Mouse (Mus musculus) frontal cortex, postnatal 25 days (tissue): ENCODE data around the gene Fpgs.
A peak's percentile ranks its signal among the peaks of the same experiment; 100 is the strongest.

Experiments used
- DNase-seq, 2 experiments: peaks; one replicate each; pipeline ENCODE4 v3.0.0; 2022; ENCODE audit warnings: low spot score in 2 of 2

The Fpgs gene

DNA sequence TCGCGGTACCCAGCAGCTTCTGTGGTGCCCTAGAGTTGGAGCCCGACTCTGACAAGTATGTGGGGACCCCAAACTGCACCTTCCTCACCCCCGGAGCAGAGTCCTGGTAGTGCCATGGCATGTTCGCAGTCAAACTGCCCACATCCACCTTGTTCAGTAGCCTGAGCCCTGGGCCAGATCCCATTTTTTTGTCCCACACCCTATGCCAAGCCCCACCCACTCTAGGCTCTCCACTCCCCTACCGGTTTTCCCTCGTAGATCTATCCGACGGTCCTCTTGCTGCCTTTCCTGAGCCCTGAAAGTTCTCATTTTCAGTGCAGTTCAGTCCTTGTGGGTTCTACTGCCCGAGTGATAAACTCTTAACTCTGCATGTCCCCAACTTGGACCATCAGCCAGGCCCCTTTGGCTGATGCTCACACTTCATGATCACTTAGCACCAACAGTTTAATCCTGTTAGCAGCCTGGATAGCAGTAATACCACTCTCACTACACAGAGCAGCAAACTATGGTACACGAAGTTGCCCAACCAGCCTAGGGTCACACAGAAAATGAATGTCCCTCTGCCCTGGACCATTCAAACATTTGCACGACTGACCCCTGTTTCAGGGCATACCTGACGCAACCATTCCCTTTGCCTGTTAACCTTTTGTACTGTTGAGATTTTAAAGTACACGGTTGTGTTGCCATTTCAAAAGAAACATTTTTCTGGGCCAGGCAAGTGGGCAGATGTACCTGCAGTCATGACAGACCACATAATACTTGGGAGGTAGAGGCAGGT lies 2.8 kb downstream of the Fpgs start:
- DNase-seq, result no peak

DNA sequence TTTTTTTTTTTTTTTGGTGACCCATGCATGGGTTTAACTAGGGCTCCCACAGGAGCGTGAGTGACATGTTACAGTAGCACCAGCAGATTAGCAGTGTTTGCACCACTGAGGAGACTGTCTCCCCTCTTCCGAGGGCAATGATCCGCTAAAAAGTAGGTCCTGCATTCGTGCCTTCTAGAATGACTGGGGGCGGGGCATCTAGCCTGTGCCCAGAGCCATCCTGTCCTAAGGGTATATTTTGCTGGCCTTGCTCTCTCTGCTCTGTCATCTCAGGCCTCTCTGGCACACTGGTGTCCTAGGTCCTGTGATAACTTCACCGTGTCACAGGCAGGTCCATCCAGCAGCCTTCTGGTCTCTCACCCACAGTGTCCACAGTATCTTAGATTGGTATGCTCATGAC lies 4.3 kb downstream of the Fpgs start:
- no peak for DNase-seq

DNA sequence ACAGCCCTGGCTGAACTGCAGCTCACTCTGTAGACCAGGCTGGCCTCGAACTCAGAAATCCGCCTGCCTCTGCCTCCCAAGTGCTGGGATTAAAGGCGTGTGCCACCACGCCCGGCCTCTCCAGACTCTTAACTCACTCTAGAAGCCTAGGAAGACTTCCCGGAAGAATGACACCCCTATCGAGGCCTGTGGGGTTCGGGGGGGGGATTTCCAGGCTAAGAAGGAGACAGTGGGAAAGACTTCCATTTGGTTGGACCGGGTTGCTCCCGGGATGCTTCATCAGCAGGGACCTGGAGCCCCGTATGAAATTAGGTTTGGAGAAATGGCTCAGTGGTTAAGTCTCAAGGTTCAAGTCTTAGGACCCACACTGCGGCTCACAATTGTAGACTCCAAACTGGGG lies 9.3 kb downstream of the Fpgs start:
- DNase-seq, result no peak

DNA sequence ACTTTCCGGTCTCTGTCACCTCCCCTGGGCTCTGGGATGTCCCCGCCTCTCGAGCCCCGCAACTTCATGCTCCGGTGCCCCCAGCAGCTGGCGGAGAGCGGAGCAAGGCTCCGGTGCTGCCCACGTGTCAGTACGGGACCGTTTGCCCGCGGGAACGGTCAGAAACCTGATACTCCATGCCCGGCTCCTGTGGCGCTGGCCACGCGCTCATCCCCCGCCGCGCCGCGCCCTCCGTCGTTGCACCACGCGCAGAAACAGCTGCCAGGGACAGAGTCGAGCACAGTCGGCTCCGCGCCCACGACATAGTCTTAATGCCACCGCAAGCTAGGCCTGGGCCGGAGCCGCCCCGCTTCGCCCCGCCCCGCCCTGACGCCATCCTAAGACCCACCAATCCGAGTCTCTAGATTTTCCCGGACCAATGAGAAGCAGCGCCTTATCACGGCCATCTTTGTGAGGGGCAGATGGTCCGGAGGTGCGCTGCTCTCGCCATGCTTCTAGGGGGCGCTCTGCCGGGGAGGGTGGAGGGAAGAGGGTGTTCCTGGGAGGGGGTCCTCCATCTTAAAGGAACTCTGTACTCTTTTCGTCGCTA lies 10.0 kb downstream of the Fpgs start:
- peak; percentile 75 to 90 for DNase-seq

DNA sequence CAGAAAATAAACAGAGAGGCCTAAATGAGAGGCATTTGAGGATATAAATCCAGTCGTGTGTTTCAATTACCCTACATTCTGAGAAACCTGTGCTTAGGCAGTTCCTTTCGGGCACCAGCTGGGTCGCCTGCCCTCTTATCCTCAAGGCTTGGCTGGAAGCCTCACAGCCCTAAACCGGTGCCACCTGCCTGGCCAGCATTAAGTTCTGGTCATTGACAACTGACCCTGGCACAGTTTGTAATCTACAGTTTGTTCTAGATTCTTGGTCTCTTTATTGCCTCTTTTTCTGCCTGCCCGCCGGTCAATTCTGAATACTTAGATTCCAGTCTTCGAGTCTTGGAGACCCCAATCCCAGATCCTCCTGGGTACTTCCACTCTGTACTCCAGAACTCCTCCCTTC lies 10.7 kb downstream of the Fpgs start:
- no peak for DNase-seq

DNA sequence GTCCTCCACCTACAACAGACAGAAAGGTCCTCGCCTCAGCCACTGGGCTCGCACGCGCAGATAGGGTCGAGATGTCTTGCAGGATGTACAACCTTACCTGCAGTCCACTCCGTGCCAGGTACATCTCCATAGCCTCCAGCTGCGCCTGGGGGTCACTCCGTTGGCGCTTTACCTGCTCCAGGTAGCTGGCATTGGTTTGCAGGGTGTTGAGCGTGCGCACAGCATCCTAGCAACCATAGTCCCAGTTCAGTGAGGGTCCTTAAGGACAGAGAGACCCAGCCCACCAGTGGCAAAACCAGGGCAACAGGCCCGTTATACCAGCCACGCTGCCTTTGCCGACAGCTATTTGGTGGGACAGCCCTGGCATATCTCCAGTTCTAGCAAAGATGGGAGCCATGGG lies 11.4 kb downstream of the Fpgs start:
- DNase-seq, result no peak

DNA sequence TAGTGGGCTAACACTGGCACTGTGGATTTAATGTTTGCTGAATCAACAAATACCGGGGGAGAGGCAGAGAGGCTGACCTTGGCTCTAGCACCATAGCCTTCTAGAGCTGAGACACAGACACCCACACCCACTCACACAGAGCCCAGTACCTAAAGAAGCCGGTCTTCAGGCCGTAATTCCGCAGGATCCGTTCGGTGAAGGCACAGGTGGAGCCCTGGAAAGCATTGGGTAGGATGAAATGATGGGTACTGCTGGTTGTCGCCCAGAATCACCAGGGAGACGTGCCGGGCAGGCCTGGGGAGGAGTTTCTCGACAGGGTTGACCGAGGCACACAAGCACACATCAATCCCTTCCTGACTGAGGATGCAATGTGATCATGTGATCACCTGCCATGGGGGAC lies 12.9 kb downstream of the Fpgs start:
- no peak for DNase-seq

DNA sequence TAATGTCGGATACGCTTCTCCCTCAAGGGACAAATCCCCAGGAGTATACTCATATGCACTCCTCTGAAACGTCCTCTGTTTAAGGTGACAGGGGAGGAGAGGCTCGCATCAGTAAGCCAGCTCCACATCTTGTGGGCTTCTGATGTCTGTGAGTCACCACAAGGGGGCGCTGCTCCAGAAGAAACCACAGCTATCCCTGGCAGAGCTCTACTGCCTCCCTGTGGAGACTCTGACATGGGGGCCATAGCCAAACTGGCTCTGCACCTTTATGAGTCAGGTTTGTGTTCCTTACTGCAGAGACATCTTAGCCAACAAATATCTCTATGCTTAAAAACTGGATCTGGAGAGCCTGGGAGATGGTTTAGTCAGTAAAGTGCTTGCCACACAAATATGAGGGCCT lies 14.5 kb downstream of the Fpgs start:
- peak; percentile 81 to 87 for DNase-seq

DNA sequence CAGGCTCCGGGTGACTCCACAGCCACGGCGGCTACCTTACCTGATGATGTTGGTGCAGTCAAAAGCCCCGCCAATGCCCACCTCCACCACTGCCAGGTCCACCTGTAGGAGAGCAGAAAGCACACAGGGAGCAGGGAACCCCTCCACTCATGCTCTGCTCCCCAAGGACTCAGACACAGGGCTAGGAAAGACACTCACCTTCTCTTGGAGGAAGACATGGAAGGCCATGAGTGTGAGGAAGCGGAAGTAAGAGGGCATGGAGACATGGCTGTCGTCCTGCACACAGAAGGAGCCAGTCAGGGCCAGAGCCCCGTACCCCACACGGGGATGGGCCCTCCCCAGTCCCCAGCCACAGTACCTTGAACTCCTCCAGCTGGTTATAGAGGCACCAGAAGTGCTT lies 16.4 kb downstream of the Fpgs start:
- no peak for DNase-seq

DNA sequence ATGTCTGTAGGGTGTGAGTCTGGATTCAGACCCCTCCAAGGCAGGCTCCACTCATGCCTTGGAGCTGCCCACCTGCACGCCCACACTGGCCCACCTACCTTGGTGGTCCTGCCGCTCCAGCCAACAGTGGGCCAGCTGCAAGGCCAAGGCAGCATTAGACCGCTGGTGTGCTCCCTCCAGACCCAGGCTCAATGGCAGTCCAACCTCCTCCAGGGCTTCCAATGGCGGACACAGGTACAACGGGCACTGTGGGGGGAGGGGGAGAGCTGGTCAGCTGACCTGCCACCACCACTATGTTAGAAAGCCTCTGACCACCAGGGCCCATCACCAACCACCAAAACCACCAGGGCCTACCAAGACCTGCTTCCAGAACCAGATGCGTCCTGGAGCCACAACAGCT lies 17.3 kb downstream of the Fpgs start:
- no peak for DNase-seq

DNA sequence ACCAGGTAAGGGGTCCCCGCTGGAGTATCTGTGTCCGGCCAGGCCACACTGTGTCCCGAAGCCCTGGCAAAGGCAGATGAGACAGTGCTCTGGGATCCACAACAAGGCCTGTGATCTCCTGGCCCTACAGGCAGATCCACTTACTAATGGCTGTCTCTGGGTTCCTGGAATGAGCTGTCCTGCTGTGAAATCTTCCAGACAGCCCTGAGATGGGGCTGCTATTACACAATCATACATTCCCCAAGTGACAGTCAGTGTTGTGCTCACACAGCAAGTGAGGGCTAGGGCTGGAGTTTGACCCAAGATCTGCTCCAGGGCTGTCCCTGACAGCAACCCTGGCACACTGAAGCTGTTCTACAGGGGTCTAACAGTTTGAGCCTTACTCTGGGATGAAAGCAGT lies 18.1 kb downstream of the Fpgs start:
- no peak for DNase-seq

DNA sequence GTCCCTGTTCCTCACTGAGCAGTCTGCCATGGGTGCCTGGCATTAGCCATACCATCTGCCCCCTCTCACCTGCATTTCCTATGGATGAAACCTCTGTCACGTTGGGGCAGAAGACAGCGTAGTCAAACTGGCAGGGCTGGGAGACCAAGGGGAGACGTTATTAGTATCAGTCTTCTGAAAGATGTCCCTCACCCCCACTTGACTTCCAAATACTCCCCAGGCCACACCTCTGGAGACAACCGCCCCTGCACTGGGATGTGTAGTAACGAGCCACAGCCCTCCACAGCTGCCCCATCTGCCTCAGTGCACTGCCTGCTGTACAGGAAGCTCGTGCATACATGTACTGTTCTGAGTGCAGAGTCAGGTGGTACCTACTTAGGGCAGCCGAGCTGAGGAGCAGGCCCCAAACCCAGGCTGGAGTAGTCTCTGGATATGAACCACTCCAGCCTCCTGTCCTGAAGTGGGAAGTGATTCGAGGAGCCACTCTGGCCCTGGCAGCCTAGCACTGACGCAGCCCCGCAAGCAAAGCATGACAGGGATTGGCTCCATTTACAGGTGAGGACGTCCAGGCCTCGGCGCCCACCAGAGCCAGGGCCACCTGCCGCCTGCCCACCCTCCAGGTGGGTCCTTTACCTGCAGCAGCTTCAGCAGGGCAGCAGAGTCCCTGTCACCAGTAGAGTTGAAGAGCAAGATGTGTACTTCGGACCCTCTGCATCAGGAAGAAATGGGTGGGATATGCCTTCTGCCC lies 19.1 kb downstream of the Fpgs start:
- no peak for DNase-seq

DNA sequence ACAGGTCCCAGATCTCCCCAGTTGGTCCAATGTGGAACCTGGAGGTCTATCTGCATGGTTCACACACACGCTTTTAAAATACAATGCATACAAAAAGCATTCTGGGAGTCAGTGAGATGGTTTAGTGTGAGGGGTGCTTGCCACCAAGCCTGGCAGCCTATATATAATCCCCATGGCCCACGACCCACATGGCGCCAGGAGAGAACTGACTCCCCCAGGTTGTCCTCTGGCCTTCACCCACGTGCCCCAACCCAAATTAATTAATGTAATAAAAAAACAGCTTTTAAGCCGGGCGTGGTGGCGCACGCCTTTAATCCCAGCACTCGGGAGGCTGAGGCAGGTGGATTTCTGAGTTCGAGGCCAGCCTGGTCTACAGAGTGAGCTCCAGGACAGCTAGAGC lies 20.2 kb downstream of the Fpgs start:
- DNase-seq, result no peak

DNA sequence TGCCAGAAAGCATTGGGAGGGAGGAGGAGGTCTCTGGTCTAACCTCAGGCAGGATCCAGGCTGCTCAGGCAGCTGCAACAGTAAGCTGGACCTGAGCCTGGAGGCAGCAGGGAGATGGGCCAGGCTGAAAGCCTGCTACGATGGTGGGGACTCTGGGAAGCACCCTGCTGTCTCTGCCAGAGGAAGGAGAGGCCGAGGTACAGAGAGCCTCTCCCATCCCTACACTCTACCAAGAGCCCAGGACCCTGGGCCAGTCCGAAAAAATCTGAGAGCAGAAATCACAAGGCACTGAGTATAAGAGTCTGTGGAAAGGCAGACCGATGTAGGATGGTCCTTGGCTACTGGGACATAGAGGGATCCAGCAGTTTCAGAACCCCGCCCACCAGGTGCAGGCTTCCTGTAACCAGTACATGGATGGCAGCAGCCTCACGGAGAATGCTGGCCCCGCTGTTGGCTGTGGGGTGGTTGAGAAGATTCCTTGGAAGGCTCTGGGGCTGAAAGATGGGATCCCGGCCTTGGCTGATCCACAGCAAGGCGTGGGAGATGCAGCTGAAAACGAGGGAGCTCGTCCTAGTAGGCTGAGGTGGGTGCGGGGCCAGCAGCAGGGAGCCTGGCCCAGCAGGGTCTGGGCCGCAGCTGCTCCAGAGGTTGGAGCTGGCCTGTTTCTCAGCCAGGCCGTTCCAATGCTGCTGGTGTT lies 21.1 kb downstream of the Fpgs start:
- DNase-seq, result no peak

DNA sequence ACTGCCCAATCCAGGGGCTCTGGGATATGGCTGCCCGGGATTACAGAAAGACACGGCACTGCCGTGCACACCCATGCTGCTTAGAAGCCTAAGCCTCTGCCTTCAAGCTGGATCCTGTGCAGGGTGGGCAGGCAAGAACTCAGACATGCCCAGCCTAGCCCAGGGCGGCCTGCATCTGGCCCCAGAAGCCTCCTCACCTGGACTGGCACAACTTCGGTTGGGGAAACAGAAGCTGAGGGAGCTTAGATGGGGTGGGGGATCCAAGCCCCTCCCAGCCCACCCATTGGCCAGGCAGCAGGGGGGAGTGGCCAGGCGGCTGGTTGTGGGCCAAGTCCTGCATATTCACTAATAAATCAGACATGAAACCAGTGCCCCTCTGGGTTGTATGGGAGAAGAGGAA lies 22.2 kb downstream of the Fpgs start:
- DNase-seq, result no peak

DNA sequence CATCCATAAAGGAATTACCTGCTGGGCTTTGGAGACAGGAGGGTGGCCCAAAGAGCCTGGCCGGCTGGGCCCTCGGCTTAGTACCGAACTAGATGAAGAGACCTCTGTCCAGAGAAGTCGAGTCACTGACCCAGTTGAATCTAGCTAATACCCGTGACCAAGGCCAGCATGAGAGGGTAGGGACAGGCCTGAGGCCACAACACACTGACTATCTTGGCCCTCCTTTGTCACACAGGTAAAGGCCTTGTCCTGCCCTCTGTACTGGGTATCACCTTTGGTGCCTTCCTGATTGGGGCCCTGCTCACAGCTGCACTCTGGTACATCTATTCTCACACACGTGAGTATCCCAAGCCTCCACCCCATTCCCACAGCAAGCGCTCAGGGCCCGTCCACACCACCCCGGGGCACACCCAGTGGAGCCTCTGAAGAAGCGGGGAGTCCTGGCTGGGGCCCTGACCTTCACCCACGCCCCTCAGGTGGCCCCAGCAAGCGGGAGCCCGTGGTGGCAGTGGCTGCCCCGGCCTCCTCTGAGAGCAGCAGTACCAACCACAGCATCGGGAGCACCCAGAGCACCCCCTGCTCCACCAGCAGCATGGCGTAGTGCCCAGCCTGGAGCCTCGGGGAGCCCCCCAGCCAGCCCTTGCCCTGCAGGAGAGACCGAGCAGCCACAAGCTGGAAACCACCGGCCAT lies 22.8 kb downstream of the Fpgs start:
- no peak for DNase-seq

DNA sequence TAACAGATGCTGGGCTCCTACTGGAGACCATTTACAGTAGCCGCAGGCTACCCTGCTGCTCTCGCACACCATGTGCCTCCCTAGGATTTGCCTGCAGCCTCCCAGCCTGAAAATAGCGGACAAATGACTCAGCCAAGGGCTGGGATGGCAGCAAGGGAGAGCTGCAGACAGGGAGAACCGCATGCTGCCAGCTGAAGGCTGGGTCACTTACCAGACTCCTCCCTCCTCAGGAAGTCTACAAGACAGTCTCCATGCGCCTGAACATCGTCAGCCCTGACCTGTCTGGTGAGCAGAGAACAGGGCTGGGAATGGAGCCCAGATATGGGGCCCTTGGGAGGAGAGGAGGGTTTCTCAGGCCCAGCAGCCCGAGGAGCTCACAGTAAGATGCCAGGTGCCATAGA lies 23.9 kb downstream of the Fpgs start:
- DNase-seq, result peak in 1 of 2 experiments; percentile 40

DNA sequence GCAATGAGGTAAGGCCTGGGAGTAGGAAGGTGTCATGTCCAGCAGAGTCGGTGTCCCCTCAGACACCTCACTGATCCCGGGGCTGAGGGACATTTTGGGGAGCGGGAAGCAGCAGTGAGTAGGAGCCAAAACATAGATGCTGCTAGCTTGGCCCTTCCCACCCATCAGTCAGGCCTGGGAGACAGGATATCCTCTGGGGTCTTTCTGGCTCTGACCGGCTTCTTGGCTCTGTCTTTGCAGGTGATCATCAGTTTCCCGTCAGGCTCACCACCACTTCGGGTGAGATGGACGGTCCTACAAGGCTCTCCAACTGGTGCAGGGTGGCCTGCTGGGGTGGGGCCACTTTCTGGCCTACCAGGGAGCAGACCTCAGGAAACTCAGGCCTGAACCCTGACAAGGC lies 26.3 kb downstream of the Fpgs start:
- DNase-seq, result no peak

DNA sequence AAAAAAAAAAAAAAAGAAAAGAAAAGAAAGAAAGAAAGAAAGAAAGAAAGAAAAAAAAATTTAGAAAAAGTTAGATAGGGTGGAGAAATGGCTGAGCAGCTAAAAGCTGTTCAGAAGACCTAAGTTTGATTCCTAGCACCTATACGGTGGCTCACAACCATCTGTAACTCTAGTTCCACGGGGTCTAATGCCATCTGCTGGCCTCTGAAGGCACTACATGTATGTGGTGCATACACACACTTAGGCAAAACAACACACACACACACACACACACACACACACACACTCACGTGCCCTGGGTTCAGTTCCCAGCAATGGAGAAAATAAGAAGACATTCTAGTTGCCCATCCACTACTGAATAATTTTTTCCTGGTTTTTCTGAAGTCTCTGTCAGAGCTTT lies 27.1 kb downstream of the Fpgs start:
- no peak for DNase-seq

DNA sequence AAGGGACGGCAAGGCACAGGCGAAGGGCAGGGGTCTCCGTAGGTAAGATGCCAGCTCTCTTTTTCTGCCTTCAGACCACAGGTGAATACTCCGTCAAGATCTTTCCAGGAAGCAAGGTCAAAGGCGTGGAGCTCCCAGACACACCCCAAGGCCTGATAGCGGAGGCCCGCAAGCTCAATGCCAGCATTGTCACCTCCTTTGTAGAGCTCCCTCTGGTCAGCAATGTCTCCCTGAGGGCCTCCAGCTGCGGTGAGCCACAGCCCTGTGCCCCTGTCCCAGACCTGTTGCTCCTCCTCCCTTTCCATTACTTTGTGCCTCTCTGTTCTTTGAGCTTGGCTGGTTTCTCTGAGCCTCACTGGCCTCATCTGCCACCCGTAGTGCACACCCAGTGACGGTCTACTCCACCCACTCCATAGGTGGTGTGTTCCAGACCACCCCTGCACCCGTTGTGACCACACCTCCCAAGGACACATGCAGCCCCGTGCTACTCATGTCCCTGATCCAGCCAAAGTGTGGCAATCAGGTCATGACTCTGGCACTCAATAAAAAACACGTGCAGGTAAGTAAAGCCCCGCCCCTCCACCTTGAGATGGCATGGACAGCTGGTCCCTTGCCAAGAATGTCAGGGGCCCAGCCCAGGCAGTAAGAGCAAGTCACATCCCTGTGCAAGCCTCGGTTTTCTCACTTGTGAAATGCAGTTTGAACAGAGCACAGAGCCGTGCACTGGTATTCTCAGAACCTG lies 30.6 kb downstream of the Fpgs start:
- no peak for DNase-seq

DNA sequence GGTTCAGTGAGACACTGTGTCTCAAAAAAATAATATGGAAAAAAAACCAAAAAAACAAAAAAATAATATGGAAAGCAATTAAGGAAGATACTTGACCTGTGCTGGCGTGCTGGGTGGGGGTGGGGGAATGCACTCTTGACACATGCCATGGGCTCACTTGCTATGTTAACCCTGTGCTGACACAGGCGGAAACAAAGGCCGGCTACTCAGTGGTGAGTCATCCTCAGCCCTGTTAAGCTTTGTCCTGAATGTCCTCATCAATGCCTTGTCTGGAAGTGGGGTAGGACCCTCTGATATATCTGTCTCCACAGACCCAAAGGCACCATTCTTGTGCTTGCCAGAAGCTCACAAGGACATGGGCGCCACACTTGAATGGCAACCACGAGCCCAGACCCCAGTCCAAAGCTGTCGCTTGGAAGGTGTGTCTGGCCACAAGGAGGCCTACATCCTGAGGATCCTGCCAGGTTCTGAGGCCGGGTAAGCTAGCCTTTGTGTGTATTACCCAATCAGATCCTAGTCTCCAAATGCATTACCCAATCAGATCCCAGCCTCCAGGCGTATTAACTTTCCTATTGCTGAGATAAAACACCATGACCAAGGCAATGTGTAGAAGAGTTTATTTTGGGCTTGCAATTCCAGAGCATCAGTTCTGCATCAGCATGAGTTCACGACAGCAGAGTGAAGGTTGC lies 31.9 kb downstream of the Fpgs start:
- no peak for DNase-seq
